Mouse (Mus musculus): ENCODE measurements around the gene Ercc2. TPM values are rescaled to one million over a fixed set of nuclear protein-coding genes. Genes with fewer than 3 reads are reported as not detected.

Gene Ercc2
- polyA plus RNA-seq (2012; rRNA removed; ENCODE audit: low replicate concordance) = 37.5 and 41.5 TPM in 2 replicates

DNA sequence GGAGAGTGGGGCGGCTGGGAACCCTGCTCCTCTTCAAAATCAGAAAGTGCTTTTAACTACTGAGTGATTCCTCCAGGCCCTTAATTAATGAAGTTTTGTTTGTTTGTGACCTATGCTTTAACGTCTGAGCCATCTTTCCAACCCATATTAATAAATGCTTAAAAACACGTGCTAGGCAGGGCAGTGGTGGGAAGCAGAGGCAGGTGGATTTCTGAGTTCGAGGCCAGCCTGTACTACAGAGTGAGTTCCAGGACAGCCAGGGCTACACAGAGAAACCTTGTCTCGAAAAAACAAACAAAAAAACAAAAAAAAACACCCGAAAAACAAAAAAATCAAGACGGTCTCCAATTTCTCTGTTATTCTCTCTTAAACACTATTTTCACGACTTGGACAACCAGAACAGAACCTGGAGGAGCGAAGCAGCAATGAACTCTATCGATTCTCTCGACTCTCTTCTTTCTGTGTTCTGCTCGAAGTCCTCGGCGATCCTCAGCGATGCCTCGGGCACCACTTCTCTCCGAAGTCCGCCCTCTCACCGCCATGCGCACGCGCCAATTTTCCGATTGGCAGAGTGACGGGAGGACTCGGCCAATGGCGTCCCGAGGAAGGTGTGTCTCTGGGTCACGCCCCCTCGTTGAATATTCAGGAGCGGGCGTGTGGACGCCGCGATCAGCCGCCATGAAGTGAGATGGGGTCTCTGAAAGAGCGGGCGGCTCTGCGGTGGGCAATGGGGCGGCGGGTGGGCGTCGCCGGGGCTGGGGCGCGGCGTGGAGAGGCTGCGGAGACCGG is at the start of gene Ercc2:
Gene Ercc2 (plus strand): TSS at position 634 of the 789 bp plus-strand sequence.

DNA sequence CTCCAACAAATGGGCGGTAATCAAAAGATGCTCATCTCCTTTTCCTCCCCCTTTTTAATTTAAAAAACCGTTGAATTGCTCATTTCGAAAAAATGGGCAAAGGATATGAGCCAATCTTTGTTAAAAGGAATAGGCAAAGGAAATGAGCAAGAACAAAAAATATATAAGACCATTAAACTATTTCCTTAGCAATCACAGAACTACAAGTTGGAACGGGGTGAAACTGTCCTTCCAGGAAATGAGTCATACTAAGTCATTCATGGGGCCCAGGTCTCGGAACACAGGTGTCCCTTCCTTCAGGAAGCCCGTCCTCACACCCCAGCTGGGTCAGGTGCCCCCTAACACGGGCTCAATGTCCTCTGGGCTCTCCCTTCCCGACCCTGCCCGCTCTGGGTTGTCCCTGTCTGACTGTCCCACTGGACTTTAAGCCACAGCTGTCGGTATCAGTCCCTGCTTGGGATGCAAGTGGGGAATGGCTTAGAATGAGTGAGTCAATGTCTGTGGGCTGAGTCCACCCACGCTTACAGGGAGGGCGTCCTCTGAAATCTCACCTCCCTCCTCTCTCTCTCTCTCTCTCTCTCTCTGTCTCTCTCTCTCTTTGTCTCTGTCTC is 37.5 kb upstream of the Ercc2 start, which contains the start of gene Ercc1:
Gene Ercc1 (plus strand): TSS at position 542 of the 611 bp plus-strand sequence.

GRCm38 (mm10) chr7:19359299-19359891 is 22.4 kb upstream of the Ercc2 start, which contains the start of the genes Cd3eap and Ppp1r13l:
Gene Cd3eap (minus strand): TSS chr7:19359483.
Gene Ppp1r13l (plus strand): TSS chr7:19359749.

DNA sequence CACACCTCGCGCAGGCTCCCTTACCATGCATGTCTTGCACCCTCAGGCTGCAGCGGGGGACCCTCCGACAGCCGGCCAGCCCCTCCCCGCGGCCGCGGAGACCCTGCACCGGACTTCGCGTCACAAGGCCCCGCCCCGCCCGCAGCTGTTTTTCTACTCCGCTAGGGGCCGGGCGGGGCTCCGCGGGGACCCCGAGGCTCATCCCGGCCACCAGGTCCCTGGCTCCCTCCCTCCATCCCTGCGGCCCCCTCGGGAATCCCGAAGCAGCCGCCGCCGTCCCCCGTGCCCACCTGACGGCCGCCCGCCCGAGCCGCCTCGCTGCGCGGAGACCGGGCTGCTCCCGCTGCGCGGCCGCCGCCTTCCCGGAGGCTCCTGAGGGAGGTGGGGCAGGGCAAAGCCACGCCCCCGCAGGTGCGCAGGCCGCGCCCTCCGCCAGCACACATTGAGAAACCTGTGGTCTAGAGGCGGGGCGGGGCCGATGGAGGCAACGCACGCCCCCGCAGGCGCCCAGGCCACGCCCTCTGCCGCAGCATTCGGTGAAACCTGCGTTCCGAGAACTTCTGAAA is 22.0 kb downstream of the Ercc2 start, which contains the start of gene Klc3:
Gene Klc3 (minus strand): TSS at position 374 of the 566 bp plus-strand sequence.

GRCm38 (mm10) chr7:19404476-19404875 is 22.7 kb downstream of the Ercc2 start, which contains the start of gene Ckm:
Gene Ckm (plus strand): TSS chr7:19404776.

Other genes with a start within 250 kb of the Ercc2 start
- 6.5 and 11.2 TPM in 2 replicates for gene Qpctl, start 232.7 kb upstream of the Ercc2 start, polyA plus RNA-seq (2012; rRNA removed; ENCODE audit: low replicate concordance)
- gene Snrpd2, start 232.3 kb upstream of the Ercc2 start, polyA plus RNA-seq (2012; rRNA removed; ENCODE audit: low replicate concordance) = 6.2 and 7.1 TPM in 2 replicates
- gene Gipr, start 215.9 kb upstream of the Ercc2 start, polyA plus RNA-seq (2012; rRNA removed; ENCODE audit: low replicate concordance) = 0.63 and 0.77 TPM in 2 replicates
- gene Eml2, start 205.6 kb upstream of the Ercc2 start, polyA plus RNA-seq (2012; rRNA removed; ENCODE audit: low replicate concordance) = 20.3 and 22.0 TPM in 2 replicates
- gene Gpr4, start 169.5 kb upstream of the Ercc2 start, polyA plus RNA-seq (2012; rRNA removed; ENCODE audit: low replicate concordance) = 5.1 and 6.3 TPM in 2 replicates
- gene Opa3, start 153.7 kb upstream of the Ercc2 start, polyA plus RNA-seq (2012; rRNA removed; ENCODE audit: low replicate concordance) = 24.2 and 25.9 TPM in 2 replicates
- 436 and 468 TPM in 2 replicates for gene Vasp, start 110.2 kb upstream of the Ercc2 start, polyA plus RNA-seq (2012; rRNA removed; ENCODE audit: low replicate concordance)
- 1.4 and 23.4 TPM in 2 replicates for gene Ppm1n, start 101.9 kb upstream of the Ercc2 start, polyA plus RNA-seq (2012; rRNA removed; ENCODE audit: low replicate concordance)
- 13.4 and 16.6 TPM in 2 replicates for gene Rtn2, start 99.4 kb upstream of the Ercc2 start, polyA plus RNA-seq (2012; rRNA removed; ENCODE audit: low replicate concordance)
- 0.99 and 6.4 TPM in 2 replicates for gene Fosb, start 72.0 kb upstream of the Ercc2 start, polyA plus RNA-seq (2012; rRNA removed; ENCODE audit: low replicate concordance)
- gene Ercc1, start 37.2 kb upstream of the Ercc2 start, polyA plus RNA-seq (2012; rRNA removed; ENCODE audit: low replicate concordance) = 14.9 and 16.2 TPM in 2 replicates
- 1.9 and 5.3 TPM in 2 replicates for gene Cd3eap, start 22.5 kb upstream of the Ercc2 start, polyA plus RNA-seq (2012; rRNA removed; ENCODE audit: low replicate concordance)
- 7.7 and 8.8 TPM in 2 replicates for gene Ppp1r13l, start 22.3 kb upstream of the Ercc2 start, polyA plus RNA-seq (2012; rRNA removed; ENCODE audit: low replicate concordance)
- gene Klc3, start 22.1 kb downstream of the Ercc2 start, polyA plus RNA-seq (2012; rRNA removed; ENCODE audit: low replicate concordance) = 1.2 and 2.1 TPM in 2 replicates
- gene Ckm, start 22.8 kb downstream of the Ercc2 start, polyA plus RNA-seq (2012; rRNA removed; ENCODE audit: low replicate concordance) = 51.7 and 59.9 TPM in 2 replicates
- gene Mark4, start 76.8 kb downstream of the Ercc2 start, polyA plus RNA-seq (2012; rRNA removed; ENCODE audit: low replicate concordance) = 15.0 and 33.5 TPM in 2 replicates
- 5.1 and 11.1 TPM in 2 replicates for gene Exoc3l2, start 81.3 kb downstream of the Ercc2 start, polyA plus RNA-seq (2012; rRNA removed; ENCODE audit: low replicate concordance)
- 10.5 and 31.4 TPM in 2 replicates for gene Bloc1s3, start 126.4 kb downstream of the Ercc2 start, polyA plus RNA-seq (2012; rRNA removed; ENCODE audit: low replicate concordance)
- 159 and 195 TPM in 2 replicates for gene Trappc6a, start 126.4 kb downstream of the Ercc2 start, polyA plus RNA-seq (2012; rRNA removed; ENCODE audit: low replicate concordance)
- 0.15 and 0.18 TPM in 2 replicates for gene Nkpd1, start 135.8 kb downstream of the Ercc2 start, polyA plus RNA-seq (2012; rRNA removed; ENCODE audit: low replicate concordance)
- gene Ppp1r37, start 181.1 kb downstream of the Ercc2 start, polyA plus RNA-seq (2012; rRNA removed; ENCODE audit: low replicate concordance) = 99.5 and 166 TPM in 2 replicates
- 3.9 and 4.8 TPM in 2 replicates for gene Zfp296, start 195.3 kb downstream of the Ercc2 start, polyA plus RNA-seq (2012; rRNA removed; ENCODE audit: low replicate concordance)
- 94.7 and 164 TPM in 2 replicates for gene Gemin7, start 195.6 kb downstream of the Ercc2 start, polyA plus RNA-seq (2012; rRNA removed; ENCODE audit: low replicate concordance)
- 168 and 347 TPM in 2 replicates for gene Clasrp, start 222.5 kb downstream of the Ercc2 start, polyA plus RNA-seq (2012; rRNA removed; ENCODE audit: low replicate concordance)
- gene Relb, start 247.4 kb downstream of the Ercc2 start, polyA plus RNA-seq (2012; rRNA removed; ENCODE audit: low replicate concordance) = 41.9 and 115 TPM in 2 replicates

Measured in duodenum, adult 2 months (tissue).